Mouse (Mus musculus) ES-E14 (cell line): ENCODE measurements around the gene Rundc1.

Source experiments
- CHD2 ChIP-seq: IDR thresholded peaks from 2 replicates; pipeline ENCODE4 v1.6.1; 2014; ENCODE audit warnings: mild to moderate bottlenecking, low read depth, low read length, inconsistent platforms
- HCFC1 ChIP-seq: IDR thresholded peaks from 2 replicates; pipeline ENCODE4 v1.6.1; 2012; ENCODE audit warnings: low read length, inconsistent platforms, borderline replicate concordance; ENCODE audit not compliant: insufficient read depth
- MAFK ChIP-seq: IDR thresholded peaks from 2 replicates; pipeline ENCODE4 v1.6.1; 2014; ENCODE audit warnings: mild to moderate bottlenecking, low read depth, low read length, inconsistent platforms; ENCODE audit not compliant: insufficient read depth
- ZC3H11A ChIP-seq: IDR thresholded peaks from 2 replicates; pipeline ENCODE4 v1.6.1; 2012; ENCODE audit warnings: low read depth, mild to moderate bottlenecking, inconsistent platforms, low read length, borderline replicate concordance
- ZNF384 ChIP-seq: IDR thresholded peaks from 2 replicates; pipeline ENCODE4 v1.6.1; 2012; ENCODE audit warnings: low read depth, low read length, inconsistent platforms

- TF ChIP-seq CHD2: no peak
- no peak for TF ChIP-seq MAFK
- no peak for TF ChIP-seq HCFC1
- TF ChIP-seq ZNF384: no peak
- TF ChIP-seq ZC3H11A: no peak
These were observed 23.4 kb downstream of the Rundc1 start, which contains the start of gene Ifi35 for GRCm38 (mm10) chr11:101448274-101448746.
